Mouse (Mus musculus): ENCODE data around the gene Rrp1.

GRCm38 (mm10) chr10:78401127-78401526 lies 11.7 kb downstream of the Rrp1 start:
- no peak for TF ChIP-seq POLR2A (IDR thresholded peaks at IDR 0.05; ENCODE audit: low read depth, low read length)
- no peak for TF ChIP-seq CTCF (IDR thresholded peaks at IDR 0.05; ENCODE audit: extremely low read depth, insufficient read depth, insufficient read length, insufficient replicate concordance)

Data from spleen, adult 2 months (tissue).